Mouse (Mus musculus): ENCODE results near the gene Olfr132. TPM values are rescaled to one million over a fixed set of nuclear protein-coding genes. Genes with fewer than 3 reads are reported as not detected.
"Not testable (repeated sequence)": the region's sequence is repeated elsewhere in the genome, so short reads cannot be mapped to it uniquely, and the experiment has no call there.

The Olfr132 gene
- not detected in 2 replicates for polyA plus RNA-seq (2016; fragmentation: Nextera tagmentation; extraction: Ambion mirVana)

GRCm38 (mm10) chr17:38134426-38134825 is at the start of gene Olfr132:
Gene Olfr132, minus strand, starts transcription at chr17:38134526.
- Histone ChIP-seq H3K9me3 (no peaks in the 10 kb centered on the region), H3K4me1 (no peaks in the 10 kb centered on the region), H3K36me3 (replicated peaks) (no peaks in the 10 kb centered on the region), H3K27ac (replicated peaks) (no peak within 1 kb of the TSS), H3K27me3 (replicated peaks; ENCODE audit: low read depth, poor library complexity, severe bottlenecking) (no peaks in the 10 kb centered on the region), H3K4me3 (no peak within 1 kb of the TSS)
- DNase-seq (ENCODE audit: low spot score): no peak
- 64% methylated on average over 1 of the region's 1 CpGs for WGBS

- 76% methylated on average over 3 of the region's 3 CpGs for WGBS
- Histone ChIP-seq H3K4me1 (no peaks in the 10 kb centered on the region), H3K27ac (replicated peaks) (no peak within 1 kb of the TSS), H3K36me3 (replicated peaks) (no peaks in the 10 kb centered on the region), H3K9me3 (no peaks in the 10 kb centered on the region), H3K27me3 (replicated peaks; ENCODE audit: low read depth, poor library complexity, severe bottlenecking) (no peaks in the 10 kb centered on the region), H3K4me3 (no peak within 1 kb of the TSS)
- DNase-seq (ENCODE audit: low spot score): no peak
Observed at GRCm38 (mm10) chr17:38171088-38171487, 36.8 kb upstream of the Olfr132 start, which contains the start of gene Olfr134. Gene Olfr134, plus strand, starts transcription at chr17:38171388.

GRCm38 (mm10) chr17:38144981-38145380 is 10.7 kb upstream of the Olfr132 start, which contains the start of gene Olfr133:
Gene Olfr133, plus strand, starts transcription at chr17:38145281.
- no peak within 1 kb of the TSS for H3K4me3 ChIP-seq
- H3K9me3 ChIP-seq: 0 out of 2 replicates have a peak, but pooled peaks cover 3% of the 10 kb centered on the region
- no peaks in the 10 kb centered on the region for H3K4me1 ChIP-seq
- DNase-seq (ENCODE audit: low spot score): no peak
- no peaks in the 10 kb centered on the region for H3K36me3 ChIP-seq (replicated peaks)
- no peak within 1 kb of the TSS for H3K27ac ChIP-seq (replicated peaks)
- WGBS: 85% methylated on average over 2 of the region's 2 CpGs
- H3K27me3 ChIP-seq (replicated peaks; ENCODE audit: low read depth, poor library complexity, severe bottlenecking): no peaks in the 10 kb centered on the region

- not testable (repeated sequence) for H3K36me3 ChIP-seq (replicated peaks); H3K27me3 ChIP-seq (replicated peaks; ENCODE audit: low read depth, poor library complexity, severe bottlenecking); H3K9me3 ChIP-seq; DNase-seq (ENCODE audit: low spot score); H3K27ac ChIP-seq (replicated peaks); H3K4me1 ChIP-seq; H3K4me3 ChIP-seq
- WGBS: 68% methylated on average over 3 of the region's 3 CpGs
Observed at GRCm38 (mm10) chr17:38125371-38125770, 9.0 kb downstream of the Olfr132 start.

GRCm38 (mm10) chr17:38124199-38124598 is 10.1 kb downstream of the Olfr132 start:
- not testable (repeated sequence) for H3K9me3 ChIP-seq; H3K4me3 ChIP-seq; H3K36me3 ChIP-seq (replicated peaks); H3K4me1 ChIP-seq; H3K27me3 ChIP-seq (replicated peaks; ENCODE audit: low read depth, poor library complexity, severe bottlenecking); DNase-seq (ENCODE audit: low spot score); H3K27ac ChIP-seq (replicated peaks)
- WGBS: 84% methylated on average over 1 of the region's 1 CpGs

- H3K27me3 ChIP-seq (replicated peaks; ENCODE audit: low read depth, poor library complexity, severe bottlenecking): no peaks in the 10 kb centered on the region
- no peaks in the 10 kb centered on the region for H3K36me3 ChIP-seq (replicated peaks)
- no peaks in the 10 kb centered on the region for H3K9me3 ChIP-seq
- no peak within 1 kb of the TSS for H3K27ac ChIP-seq (replicated peaks)
- no peak for DNase-seq (ENCODE audit: low spot score)
- H3K4me1 ChIP-seq: no peaks in the 10 kb centered on the region
- no peak within 1 kb of the TSS for H3K4me3 ChIP-seq
Observed at GRCm38 (mm10) chr17:38088593-38088992, 45.7 kb downstream of the Olfr132 start, which contains the start of gene Olfr131. Gene Olfr131, minus strand, starts transcription at chr17:38088693.

GRCm38 (mm10) chr17:38082364-38082763 is 52.0 kb downstream of the Olfr132 start:
- 91% methylated on average over 4 of the region's 4 CpGs for WGBS
- Histone ChIP-seq H3K27ac (replicated peaks) (no peak overlapping the region), H3K27me3 (replicated peaks; ENCODE audit: low read depth, poor library complexity, severe bottlenecking) (no peaks in the 10 kb centered on the region), H3K36me3 (replicated peaks) (no peaks in the 10 kb centered on the region), H3K9me3 (peaks cover 3% of the 10 kb centered on the region; the same call in 1 of the 2 replicates), H3K4me3 (no peak overlapping the region), H3K4me1 (no peaks in the 10 kb centered on the region)
- no peak for DNase-seq (ENCODE audit: low spot score)

Other genes with a start within 250 kb of the Olfr132 start
- not detected in 2 replicates for gene Olfr127, start 234.1 kb downstream of the Olfr132 start, polyA plus RNA-seq (2016; fragmentation: Nextera tagmentation; extraction: Ambion mirVana)
- not detected in 2 replicates for gene Olfr128, start 214.0 kb downstream of the Olfr132 start, polyA plus RNA-seq (2016; fragmentation: Nextera tagmentation; extraction: Ambion mirVana)
- gene Olfr761, start 181.4 kb downstream of the Olfr132 start, polyA plus RNA-seq (2016; fragmentation: Nextera tagmentation; extraction: Ambion mirVana): not detected in 2 replicates
- not detected in 2 replicates for gene Olfr129, start 74.4 kb downstream of the Olfr132 start, polyA plus RNA-seq (2016; fragmentation: Nextera tagmentation; extraction: Ambion mirVana)
- not detected in 2 replicates for gene Olfr130, start 70.6 kb downstream of the Olfr132 start, polyA plus RNA-seq (2016; fragmentation: Nextera tagmentation; extraction: Ambion mirVana)
- gene Olfr131, start 45.8 kb downstream of the Olfr132 start, polyA plus RNA-seq (2016; fragmentation: Nextera tagmentation; extraction: Ambion mirVana): not detected in 2 replicates
- not detected in 2 replicates for gene Olfr133, start 10.8 kb upstream of the Olfr132 start, polyA plus RNA-seq (2016; fragmentation: Nextera tagmentation; extraction: Ambion mirVana)
- not detected in 2 replicates for gene Olfr134, start 36.9 kb upstream of the Olfr132 start, polyA plus RNA-seq (2016; fragmentation: Nextera tagmentation; extraction: Ambion mirVana)
- not detected in 2 replicates for gene Olfr135, start 69.8 kb upstream of the Olfr132 start, polyA plus RNA-seq (2016; fragmentation: Nextera tagmentation; extraction: Ambion mirVana)
- gene Olfr138, start 126.5 kb upstream of the Olfr132 start, polyA plus RNA-seq (2016; fragmentation: Nextera tagmentation; extraction: Ambion mirVana): not detected in 2 replicates
- not detected in 2 replicates for gene Olfr137, start 173.0 kb upstream of the Olfr132 start, polyA plus RNA-seq (2016; fragmentation: Nextera tagmentation; extraction: Ambion mirVana)
- not detected in 2 replicates for gene Olfr136, start 195.3 kb upstream of the Olfr132 start, polyA plus RNA-seq (2016; fragmentation: Nextera tagmentation; extraction: Ambion mirVana)